Mouse (Mus musculus) kidney, embryonic 14.5 days (tissue): ENCODE measurements around the gene Zcchc3. TPM values are rescaled to one million over a fixed set of nuclear protein-coding genes. Genes with fewer than 3 reads are reported as not detected.

Experiments used
- ATAC-seq: fragments of 200-750 bp; cut with Nextera tagmentation; 2 replicates; pipeline ENCODE4 v1.8.0; 2017; ENCODE audit warnings: moderate number of reproducible peaks, mild to moderate bottlenecking, moderate TSS enrichment, moderate library complexity; ENCODE audit not compliant: low FRiP score, low TSS enrichment
- H3K27ac ChIP-seq: fragments of 300-500 bp; sonication (generic); 2 replicates; pipeline ENCODE4 v1.5.1; 2014; ENCODE audit warnings: low read depth, mild to moderate bottlenecking, low read length, moderate library complexity, mixed read lengths
- H3K27me3 ChIP-seq: fragments of 300-500 bp; sonication (generic); 2 replicates; pipeline ENCODE4 v1.6.1; 2014; ENCODE audit warnings: mild to moderate bottlenecking, low read length; ENCODE audit not compliant: control insufficient read depth, insufficient read depth
- H3K36me3 ChIP-seq: fragments of 300-500 bp; sonication (generic); 2 replicates; pipeline ENCODE4 v1.6.1; 2014; ENCODE audit warnings: low read length, mixed read lengths; ENCODE audit not compliant: control insufficient read depth, insufficient read depth
- H3K4me1 ChIP-seq: fragments of 300-500 bp; sonication (generic); 2 replicates; pipeline ENCODE4 v1.6.1; 2014; ENCODE audit warnings: low read length, mixed read lengths; ENCODE audit not compliant: control insufficient read depth, insufficient read depth
- H3K4me2 ChIP-seq: fragments of 300-500 bp; sonication (generic); replicated peaks from 2 replicates; pipeline ENCODE4 v1.6.1; 2014; ENCODE audit warnings: low read depth, mild to moderate bottlenecking, low read length
- H3K4me3 ChIP-seq: fragments of 300-500 bp; sonication (generic); 2 replicates; pipeline ENCODE4 v1.5.1; 2014; ENCODE audit warnings: mild to moderate bottlenecking, low read length
- H3K9ac ChIP-seq: fragments of 300-500 bp; sonication (generic); 2 replicates; pipeline ENCODE4 v1.6.1; 2014; ENCODE audit warnings: low read depth, mild to moderate bottlenecking, low read length, moderate library complexity
- H3K9me3 ChIP-seq: fragments of 300-500 bp; sonication (generic); 2 replicates; pipeline ENCODE4 v1.6.1; 2016; ENCODE audit warnings: low read length; ENCODE audit not compliant: control insufficient read depth
- WGBS: fragments of 180-500 bp; shearing (Covaris S2); extraction: QIAGEN DNeasy Blood & Tissue Kit; methylation state at CpG from one replicate; pipeline ENCODE4 v1.1.7; 2014; 5-methylcytosine and 5-hydroxymethylcytosine counted together
- polyA plus RNA-seq: library from polyadenylated mRNA; unstranded; fragments of >200 nt; fragmentation: Nextera tagmentation; extraction: Ambion mirVana; gene quantifications from 2 replicates; pipeline ENCODE4 v1.2.1, GENCODE M21; 2014

Gene Zcchc3
- 51.1 and 62.2 TPM in 2 replicates for polyA plus RNA-seq

- Histone ChIP-seq H3K36me3 (peaks cover 4% of the 10 kb centered on the region; the same call in 1 of the 2 replicates), H3K27me3 (no peaks in the 10 kb centered on the region), H3K4me3 (peak within 1 kb of the TSS; percentile 84), H3K9me3 (peaks cover 6% of the 10 kb centered on the region; the same call in 1 of the 2 replicates), H3K4me1 (peaks cover 27% of the 10 kb centered on the region), H3K9ac (peak within 1 kb of the TSS; percentile 97), H3K27ac (peak within 1 kb of the TSS; percentile 99), H3K4me2 (peak within 1 kb of the TSS; percentile 94)
- WGBS = under 1% methylated on average over 62 of the region's 65 CpGs
- peak; percentile 83 for ATAC-seq
Observed at GRCm38 (mm10) chr2:152414591-152415165, at the start of gene Zcchc3. Gene Zcchc3 (minus strand): TSS chr2:152415027.

- no peaks in the 10 kb centered on the region for H3K9me3 ChIP-seq
- H3K4me1 ChIP-seq = 0 out of 2 replicates have a peak, but pooled peaks cover 4% of the 10 kb centered on the region
- H3K4me3 ChIP-seq = no peak overlapping the region
- no peak overlapping the region for H3K9ac ChIP-seq
- H3K27me3 ChIP-seq = no peaks in the 10 kb centered on the region
- no peaks in the 10 kb centered on the region for H3K36me3 ChIP-seq
- no peak overlapping the region for H3K4me2 ChIP-seq
- 51% methylated on average over 13 of the region's 13 CpGs for WGBS
- H3K27ac ChIP-seq = no peak overlapping the region
- ATAC-seq = no peak
Observed at GRCm38 (mm10) chr2:152459241-152459640, 44.4 kb upstream of the Zcchc3 start.

- 0 out of 2 replicates have a peak, but pooled peaks have one; percentile 29 for ATAC-seq
- H3K4me2 ChIP-seq = no peak overlapping the region
- H3K27ac ChIP-seq = no peak overlapping the region
- WGBS = 77% methylated on average over 4 of the region's 4 CpGs
- H3K36me3 ChIP-seq = no peaks in the 10 kb centered on the region
- H3K4me3 ChIP-seq = no peak overlapping the region
- H3K9me3 ChIP-seq = no peaks in the 10 kb centered on the region
- peaks cover 12% of the 10 kb centered on the region for H3K4me1 ChIP-seq
- H3K27me3 ChIP-seq = no peaks in the 10 kb centered on the region; the same call in 1 of the 2 replicates
- H3K9ac ChIP-seq = no peak overlapping the region
Observed at GRCm38 (mm10) chr2:152452101-152452781, 37.4 kb upstream of the Zcchc3 start.

GRCm38 (mm10) chr2:152450241-152450640 lies 35.4 kb upstream of the Zcchc3 start:
- no peak overlapping the region for H3K9ac ChIP-seq
- no peak overlapping the region for H3K4me2 ChIP-seq
- H3K27me3 ChIP-seq = no peaks in the 10 kb centered on the region; the same call in 1 of the 2 replicates
- H3K9me3 ChIP-seq = no peaks in the 10 kb centered on the region
- no peak for ATAC-seq
- 3% methylated on average over 5 of the region's 5 CpGs for WGBS
- no peak overlapping the region for H3K27ac ChIP-seq
- H3K4me1 ChIP-seq = peaks cover 17% of the 10 kb centered on the region
- H3K4me3 ChIP-seq = no peak overlapping the region
- H3K36me3 ChIP-seq = no peaks in the 10 kb centered on the region

GRCm38 (mm10) chr2:152447461-152447860 lies 32.6 kb upstream of the Zcchc3 start:
- 18% methylated on average over 5 of the region's 5 CpGs for WGBS
- H3K27me3 ChIP-seq = no peaks in the 10 kb centered on the region; the same call in 1 of the 2 replicates
- peak; percentile 48; the same call in 1 of the 2 replicates for ATAC-seq
- 0 out of 2 replicates have a peak overlapping the region, but pooled peaks have one; percentile 11 for H3K27ac ChIP-seq
- H3K9ac ChIP-seq = no peak overlapping the region
- H3K4me2 ChIP-seq = no peak overlapping the region
- no peaks in the 10 kb centered on the region for H3K36me3 ChIP-seq
- no peak overlapping the region for H3K4me3 ChIP-seq
- H3K9me3 ChIP-seq = no peaks in the 10 kb centered on the region
- H3K4me1 ChIP-seq = peaks cover 17% of the 10 kb centered on the region

DNA sequence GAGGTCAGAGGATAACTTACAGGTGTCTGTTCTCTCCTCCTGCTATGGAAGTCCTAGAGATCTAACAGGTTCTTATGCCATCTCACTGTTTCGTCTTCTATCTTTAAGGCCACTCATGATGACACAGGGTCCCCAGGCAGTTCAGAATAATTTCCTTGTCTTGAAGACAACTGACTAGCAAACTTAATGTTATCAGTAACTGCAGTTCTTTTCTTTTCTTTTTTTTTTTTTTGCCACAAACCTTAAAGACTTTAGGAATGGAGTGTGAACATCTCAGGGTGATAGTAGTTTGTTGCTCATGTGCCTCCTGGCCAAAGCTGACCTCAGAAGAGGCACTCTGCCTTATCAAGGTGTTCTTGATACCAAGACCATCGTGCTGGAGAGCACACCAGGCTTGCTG lies 31.8 kb upstream of the Zcchc3 start:
- H3K4me3 ChIP-seq = no peak overlapping the region
- 80% methylated on average over 2 of the region's 2 CpGs for WGBS
- H3K27me3 ChIP-seq = no peaks in the 10 kb centered on the region
- H3K36me3 ChIP-seq = no peaks in the 10 kb centered on the region
- peaks cover 17% of the 10 kb centered on the region for H3K4me1 ChIP-seq
- no peaks in the 10 kb centered on the region for H3K9me3 ChIP-seq
- H3K4me2 ChIP-seq = no peak overlapping the region
- H3K9ac ChIP-seq = no peak overlapping the region
- no peak for ATAC-seq
- no peak overlapping the region for H3K27ac ChIP-seq

DNA sequence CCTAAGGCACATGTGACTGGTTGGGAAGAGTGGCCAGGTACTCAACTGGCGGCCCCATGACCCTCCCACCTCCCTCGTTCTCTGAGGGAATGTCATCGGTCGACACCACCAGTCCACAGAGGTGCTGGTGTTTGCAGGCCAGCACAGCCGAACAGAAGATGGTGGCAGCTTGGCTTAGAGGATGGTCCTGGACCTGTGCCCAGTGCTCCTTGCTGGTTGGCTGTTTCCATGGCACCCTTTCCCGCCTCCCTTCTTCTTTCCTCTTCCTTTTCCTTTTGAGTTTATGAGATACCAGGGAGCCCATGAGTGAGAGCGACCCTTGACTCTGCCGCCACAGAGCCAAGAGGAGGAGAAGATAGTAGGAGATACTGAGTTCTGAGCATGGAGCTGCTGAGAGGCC lies 28.5 kb upstream of the Zcchc3 start:
- no peak overlapping the region for H3K4me3 ChIP-seq
- no peak for ATAC-seq
- H3K36me3 ChIP-seq = no peaks in the 10 kb centered on the region
- H3K27ac ChIP-seq = no peak overlapping the region
- no peaks in the 10 kb centered on the region for H3K9me3 ChIP-seq
- H3K9ac ChIP-seq = no peak overlapping the region
- WGBS = 87% methylated on average over 8 of the region's 8 CpGs
- H3K4me2 ChIP-seq = no peak overlapping the region
- H3K4me1 ChIP-seq = peaks cover 16% of the 10 kb centered on the region
- H3K27me3 ChIP-seq = no peaks in the 10 kb centered on the region

- peak; percentile 21; the same call in 1 of the 2 replicates for ATAC-seq
- Histone ChIP-seq H3K4me3 (no peak overlapping the region), H3K27me3 (no peaks in the 10 kb centered on the region), H3K4me1 (peaks cover 10% of the 10 kb centered on the region), H3K4me2 (no peak overlapping the region), H3K9ac (no peak overlapping the region), H3K36me3 (no peaks in the 10 kb centered on the region), H3K27ac (0 out of 2 replicates have a peak overlapping the region, but pooled peaks have one; percentile 24), H3K9me3 (no peaks in the 10 kb centered on the region)
- WGBS = 32% methylated on average over 4 of the region's 4 CpGs
Observed at GRCm38 (mm10) chr2:152442322-152442721, 27.5 kb upstream of the Zcchc3 start.

DNA sequence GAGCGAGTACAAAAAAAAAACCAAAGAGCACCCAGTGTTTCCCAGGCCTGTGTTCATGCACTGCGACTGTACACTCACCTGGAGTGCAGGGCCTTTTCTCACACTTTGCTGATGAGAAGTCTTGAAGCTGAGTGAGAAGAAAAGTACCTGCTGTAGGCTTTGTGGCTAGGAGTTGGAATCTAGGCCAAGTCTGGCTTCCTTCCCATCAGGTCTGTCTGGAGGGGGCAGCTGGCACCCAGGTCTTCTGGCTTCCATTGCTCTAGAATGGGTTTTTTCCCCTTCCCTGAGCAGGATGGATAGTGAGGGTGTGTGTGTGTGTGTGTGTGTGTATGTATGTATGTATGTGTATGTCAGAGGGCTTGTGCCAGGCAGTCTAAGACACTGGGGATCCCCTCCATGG lies 25.0 kb upstream of the Zcchc3 start:
- Histone ChIP-seq H3K4me1 (peaks cover 8% of the 10 kb centered on the region; the same call in 1 of the 2 replicates), H3K27ac (no peak overlapping the region), H3K9ac (no peak overlapping the region), H3K36me3 (no peaks in the 10 kb centered on the region), H3K27me3 (no peaks in the 10 kb centered on the region), H3K9me3 (no peaks in the 10 kb centered on the region), H3K4me2 (no peak overlapping the region), H3K4me3 (no peak overlapping the region)
- no peak for ATAC-seq
- WGBS = 74% methylated on average over 2 of the region's 2 CpGs
